Mouse (Mus musculus) A20 (cell line): ENCODE measurements around the gene Ppp2r5c.

Experiments used
- DNase-seq: peaks from one replicate; pipeline ENCODE4 v3.0.0-alpha.2; 2011; ENCODE audit warnings: low read depth, low spot score

Ppp2r5c gene

GRCm38 (mm10) chr12:110511856-110512433 is 65.0 kb downstream of the Ppp2r5c start:
- no peak for DNase-seq

GRCm38 (mm10) chr12:110512884-110513283 is 66.0 kb downstream of the Ppp2r5c start:
- no peak for DNase-seq

GRCm38 (mm10) chr12:110515676-110516075 is 68.8 kb downstream of the Ppp2r5c start:
- no peak for DNase-seq

GRCm38 (mm10) chr12:110520236-110520987 is 73.5 kb downstream of the Ppp2r5c start:
- no peak for DNase-seq

- DNase-seq = no peak
These were observed 76.6 kb downstream of the Ppp2r5c start for GRCm38 (mm10) chr12:110523526-110523925.

GRCm38 (mm10) chr12:110532711-110533110 is 85.8 kb downstream of the Ppp2r5c start:
- DNase-seq = no peak

- no peak for DNase-seq
These were observed 86.2 kb downstream of the Ppp2r5c start for GRCm38 (mm10) chr12:110533151-110533550.

- no peak for DNase-seq
These were observed 86.9 kb downstream of the Ppp2r5c start for GRCm38 (mm10) chr12:110533832-110534231.

GRCm38 (mm10) chr12:110535361-110535760 is 88.4 kb downstream of the Ppp2r5c start:
- DNase-seq = no peak

GRCm38 (mm10) chr12:110537751-110538150 is 90.8 kb downstream of the Ppp2r5c start:
- no peak for DNase-seq

- DNase-seq = no peak
These were observed 92.4 kb downstream of the Ppp2r5c start for GRCm38 (mm10) chr12:110539346-110539745.

GRCm38 (mm10) chr12:110539798-110540197 is 92.9 kb downstream of the Ppp2r5c start:
- no peak for DNase-seq

- no peak for DNase-seq
These were observed 93.4 kb downstream of the Ppp2r5c start for GRCm38 (mm10) chr12:110540273-110540672.

- DNase-seq = no peak
These were observed 94.1 kb downstream of the Ppp2r5c start for GRCm38 (mm10) chr12:110541001-110541400.

GRCm38 (mm10) chr12:110541528-110541927 is 94.6 kb downstream of the Ppp2r5c start:
- DNase-seq = no peak

GRCm38 (mm10) chr12:110545040-110545701 is 98.3 kb downstream of the Ppp2r5c start:
- DNase-seq = no peak

- DNase-seq = no peak
These were observed 100.7 kb downstream of the Ppp2r5c start for GRCm38 (mm10) chr12:110547573-110547972.

- DNase-seq = no peak
These were observed 102.7 kb downstream of the Ppp2r5c start for GRCm38 (mm10) chr12:110549437-110550112.

GRCm38 (mm10) chr12:110550364-110550763 is 103.4 kb downstream of the Ppp2r5c start:
- no peak for DNase-seq

- DNase-seq = no peak
These were observed 105.2 kb downstream of the Ppp2r5c start for GRCm38 (mm10) chr12:110552113-110552512.

- no peak for DNase-seq
These were observed 106.4 kb downstream of the Ppp2r5c start for GRCm38 (mm10) chr12:110553362-110553761.
